Mouse (Mus musculus): ENCODE measurements at regions not wholly inside any gene's neighbourhood (a gene's known extent, or its start where the extent isn't known, plus 50 kb on each side); places are given as distances from the start of the nearest gene placed in this dataset.

GRCm38 (mm10) chr3:115604267-115604666, 110.6 kb downstream of the S1pr1 start:
- 43% methylated on average over 7 of the region's 7 CpGs for WGBS
- Histone ChIP-seq H3K9ac (replicated peaks; ENCODE audit: low read length) (no peak overlapping the region), H3K27ac (no peak overlapping the region), H3K36me3 (ENCODE audit: insufficient read depth, low read length) (no peaks in the 10 kb centered on the region), H3K27me3 (ENCODE audit: insufficient read depth, low read length) (no peaks in the 10 kb centered on the region), H3K4me3 (ENCODE audit: low read length) (no peak overlapping the region), H3K4me2 (ENCODE audit: low read depth, low read length) (no peak overlapping the region), H3K4me1 (ENCODE audit: insufficient read depth, low read length) (no peaks in the 10 kb centered on the region), H3K9me3 (ENCODE audit: low read length) (no peaks in the 10 kb centered on the region)
- DNase-seq (ENCODE audit: low spot score) (no peak), ATAC-seq (no peak)
- no peak for TF ChIP-seq CTCF (IDR thresholded peaks at IDR 0.05; ENCODE audit: low read depth)

GRCm38 (mm10) chr3:115603803-115604202, 111.1 kb downstream of the S1pr1 start:
- WGBS: 77% methylated on average over 3 of the region's 3 CpGs
- TF ChIP-seq CTCF (IDR thresholded peaks at IDR 0.05; ENCODE audit: low read depth): no peak
- Histone ChIP-seq H3K9me3 (ENCODE audit: low read length) (no peaks in the 10 kb centered on the region), H3K9ac (replicated peaks; ENCODE audit: low read length) (no peak overlapping the region), H3K27ac (no peak overlapping the region), H3K4me2 (ENCODE audit: low read depth, low read length) (no peak overlapping the region), H3K36me3 (ENCODE audit: insufficient read depth, low read length) (no peaks in the 10 kb centered on the region), H3K4me3 (ENCODE audit: low read length) (no peak overlapping the region), H3K27me3 (ENCODE audit: insufficient read depth, low read length) (no peaks in the 10 kb centered on the region), H3K4me1 (ENCODE audit: insufficient read depth, low read length) (no peaks in the 10 kb centered on the region)
- ATAC-seq: no peak
- no peak for DNase-seq (ENCODE audit: low spot score)

- no peak overlapping the region for H3K9ac ChIP-seq (replicated peaks; ENCODE audit: low read length)
- H3K27ac ChIP-seq: no peak overlapping the region
- no peak overlapping the region for H3K4me2 ChIP-seq (ENCODE audit: low read depth, low read length)
- H3K4me3 ChIP-seq (ENCODE audit: low read length): no peak overlapping the region
- H3K4me1 ChIP-seq (ENCODE audit: insufficient read depth, low read length): no peaks in the 10 kb centered on the region
- no peaks in the 10 kb centered on the region for H3K27me3 ChIP-seq (ENCODE audit: insufficient read depth, low read length)
- WGBS: 93% methylated on average over 2 of the region's 2 CpGs
- TF ChIP-seq CTCF (IDR thresholded peaks at IDR 0.05; ENCODE audit: low read depth): no peak
- H3K36me3 ChIP-seq (ENCODE audit: insufficient read depth, low read length): no peaks in the 10 kb centered on the region
- ATAC-seq (no peak), DNase-seq (ENCODE audit: low spot score) (no peak)
- H3K9me3 ChIP-seq (ENCODE audit: low read length): no peaks in the 10 kb centered on the region
Observed at GRCm38 (mm10) chr3:115599281-115599680, 115.6 kb downstream of the S1pr1 start.

- WGBS: 35% methylated on average over 6 of the region's 6 CpGs
- H3K4me3 ChIP-seq (ENCODE audit: low read length): no peak overlapping the region
- no peaks in the 10 kb centered on the region for H3K9me3 ChIP-seq (ENCODE audit: low read length)
- no peak overlapping the region for H3K4me2 ChIP-seq (ENCODE audit: low read depth, low read length)
- no peak overlapping the region for H3K27ac ChIP-seq
- DNase-seq (ENCODE audit: low spot score) (peak; percentile 28), ATAC-seq (peak; percentile 43; the same call in 1 of the 2 replicates)
- no peaks in the 10 kb centered on the region for H3K4me1 ChIP-seq (ENCODE audit: insufficient read depth, low read length)
- H3K36me3 ChIP-seq (ENCODE audit: insufficient read depth, low read length): no peaks in the 10 kb centered on the region
- no peaks in the 10 kb centered on the region for H3K27me3 ChIP-seq (ENCODE audit: insufficient read depth, low read length)
- TF ChIP-seq CTCF (IDR thresholded peaks at IDR 0.05; ENCODE audit: low read depth): peak; percentile 75
- H3K9ac ChIP-seq (replicated peaks; ENCODE audit: low read length): no peak overlapping the region
Observed at GRCm38 (mm10) chr3:115596523-115596922, 118.3 kb downstream of the S1pr1 start.

- no peak for ATAC-seq
- Histone ChIP-seq H3K4me2 (ENCODE audit: low read depth, low read length) (no peak overlapping the region), H3K4me1 (ENCODE audit: insufficient read depth, low read length) (no peaks in the 10 kb centered on the region), H3K4me3 (ENCODE audit: low read length) (no peak overlapping the region), H3K27me3 (ENCODE audit: insufficient read depth, low read length) (no peaks in the 10 kb centered on the region), H3K9ac (replicated peaks; ENCODE audit: low read length) (no peak overlapping the region), H3K36me3 (ENCODE audit: insufficient read depth, low read length) (no peaks in the 10 kb centered on the region), H3K27ac (no peak overlapping the region), H3K9me3 (ENCODE audit: low read length) (no peaks in the 10 kb centered on the region)
- no peak for TF ChIP-seq CTCF (IDR thresholded peaks at IDR 0.05; ENCODE audit: low read depth)
- no peak for DNase-seq (ENCODE audit: low spot score)
- 77% methylated on average over 5 of the region's 5 CpGs for WGBS
Observed at GRCm38 (mm10) chr3:115590716-115591115, 124.2 kb downstream of the S1pr1 start.

- Histone ChIP-seq H3K4me2 (ENCODE audit: low read depth, low read length) (no peak overlapping the region), H3K4me3 (ENCODE audit: low read length) (no peak overlapping the region), H3K4me1 (ENCODE audit: insufficient read depth, low read length) (no peaks in the 10 kb centered on the region), H3K9ac (replicated peaks; ENCODE audit: low read length) (no peak overlapping the region), H3K27me3 (ENCODE audit: insufficient read depth, low read length) (no peaks in the 10 kb centered on the region), H3K27ac (no peak overlapping the region), H3K36me3 (ENCODE audit: insufficient read depth, low read length) (no peaks in the 10 kb centered on the region), H3K9me3 (ENCODE audit: low read length) (no peaks in the 10 kb centered on the region)
- 63% methylated on average over 2 of the region's 2 CpGs for WGBS
- ATAC-seq: no peak
- DNase-seq (ENCODE audit: low spot score): no peak
- no peak for TF ChIP-seq CTCF (IDR thresholded peaks at IDR 0.05; ENCODE audit: low read depth)
Observed at GRCm38 (mm10) chr3:115588585-115588984, 126.3 kb downstream of the S1pr1 start.

GRCm38 (mm10) chr3:115580131-115580932, 134.5 kb downstream of the S1pr1 start:
- Histone ChIP-seq H3K9me3 (ENCODE audit: low read length) (no peaks in the 10 kb centered on the region), H3K4me2 (ENCODE audit: low read depth, low read length) (no peak overlapping the region), H3K4me1 (ENCODE audit: insufficient read depth, low read length) (no peaks in the 10 kb centered on the region), H3K4me3 (ENCODE audit: low read length) (no peak overlapping the region), H3K36me3 (ENCODE audit: insufficient read depth, low read length) (no peaks in the 10 kb centered on the region), H3K27ac (no peak overlapping the region), H3K9ac (replicated peaks; ENCODE audit: low read length) (no peak overlapping the region), H3K27me3 (ENCODE audit: insufficient read depth, low read length) (no peaks in the 10 kb centered on the region)
- 42% methylated on average over 4 of the region's 4 CpGs for WGBS
- no peak for TF ChIP-seq CTCF (IDR thresholded peaks at IDR 0.05; ENCODE audit: low read depth)
- peak; percentile 59; the same call in 1 of the 2 replicates for ATAC-seq
- peak; percentile 39 for DNase-seq (ENCODE audit: low spot score)
